Mouse (Mus musculus): ENCODE measurements around the gene Fras1. TPM values are rescaled to one million over a fixed set of nuclear protein-coding genes. Genes with fewer than 3 reads are reported as not detected.

The Fras1 gene
- polyA plus RNA-seq, 1 experiment from 2014 or later = 34.5 TPM

- H3K9ac ChIP-seq (ENCODE audit: low read length) = no peak overlapping the region
- 83% methylated on average over 7 of the region's 7 CpGs for WGBS
- H3K4me1 ChIP-seq (ENCODE audit: control insufficient read depth in 2 of 2, insufficient read depth in 2 of 2, low read length in 2 of 2) = no peaks in the 10 kb centered on the region
- peaks cover 36% of the 10 kb centered on the region for H3K36me3 ChIP-seq (ENCODE audit: control insufficient read depth, insufficient read depth, low read length)
- no peak overlapping the region for H3K4me3 ChIP-seq (ENCODE audit: control insufficient read depth in 1 of 2, insufficient read depth in 1 of 2, low read depth in 1 of 2, low read length in 2 of 2)
- H3K4me2 ChIP-seq (ENCODE audit: low read length) = no peak overlapping the region
- H3K9me3 ChIP-seq (ENCODE audit: control insufficient read depth, low read length) = no peaks in the 10 kb centered on the region
- H3K27me3 ChIP-seq (ENCODE audit: control insufficient read depth, insufficient read depth, low read length) = no peaks in the 10 kb centered on the region
- no peak for ATAC-seq (ENCODE audit: insufficient number of reproducible peaks, insufficient read depth, low FRiP score, low read depth)
- no peak overlapping the region for H3K27ac ChIP-seq (replicated peaks in 1 of 2; ENCODE audit: control insufficient read depth in 1 of 2, insufficient read depth in 1 of 2, low read depth in 2 of 2, low read length in 2 of 2)
Observed at GRCm38 (mm10) chr5:96757615-96758014, 383.9 kb downstream of the Fras1 start.

- no peak overlapping the region for H3K9ac ChIP-seq (ENCODE audit: low read length)
- no peak overlapping the region for H3K4me3 ChIP-seq (ENCODE audit: control insufficient read depth in 1 of 2, insufficient read depth in 1 of 2, low read depth in 1 of 2, low read length in 2 of 2)
- no peak for ATAC-seq (ENCODE audit: insufficient number of reproducible peaks, insufficient read depth, low FRiP score, low read depth)
- H3K27me3 ChIP-seq (ENCODE audit: control insufficient read depth, insufficient read depth, low read length) = no peaks in the 10 kb centered on the region
- no peak overlapping the region for H3K4me2 ChIP-seq (ENCODE audit: low read length)
- no peak overlapping the region for H3K27ac ChIP-seq (replicated peaks in 1 of 2; ENCODE audit: control insufficient read depth in 1 of 2, insufficient read depth in 1 of 2, low read depth in 2 of 2, low read length in 2 of 2)
- H3K36me3 ChIP-seq (ENCODE audit: control insufficient read depth, insufficient read depth, low read length) = peaks cover 30% of the 10 kb centered on the region
- no peaks in the 10 kb centered on the region for H3K4me1 ChIP-seq (ENCODE audit: control insufficient read depth in 2 of 2, insufficient read depth in 2 of 2, low read length in 2 of 2)
- 88% methylated on average over 1 of the region's 1 CpGs for WGBS
- H3K9me3 ChIP-seq (ENCODE audit: control insufficient read depth, low read length) = no peaks in the 10 kb centered on the region
Observed at GRCm38 (mm10) chr5:96762021-96762420, 388.3 kb downstream of the Fras1 start.

GRCm38 (mm10) chr5:96768846-96769471 is 395.2 kb downstream of the Fras1 start:
- Histone ChIP-seq H3K4me2 (ENCODE audit: low read length) (no peak overlapping the region), H3K27ac (replicated peaks in 1 of 2; ENCODE audit: control insufficient read depth in 1 of 2, insufficient read depth in 1 of 2, low read depth in 2 of 2, low read length in 2 of 2) (no peak overlapping the region), H3K4me1 (ENCODE audit: control insufficient read depth in 2 of 2, insufficient read depth in 2 of 2, low read length in 2 of 2) (no peaks in the 10 kb centered on the region), H3K36me3 (ENCODE audit: control insufficient read depth, insufficient read depth, low read length) (peaks cover 15% of the 10 kb centered on the region; the same call in 1 of the 2 replicates), H3K9ac (ENCODE audit: low read length) (no peak overlapping the region), H3K9me3 (ENCODE audit: control insufficient read depth, low read length) (no peaks in the 10 kb centered on the region), H3K27me3 (ENCODE audit: control insufficient read depth, insufficient read depth, low read length) (no peaks in the 10 kb centered on the region), H3K4me3 (ENCODE audit: control insufficient read depth in 1 of 2, insufficient read depth in 1 of 2, low read depth in 1 of 2, low read length in 2 of 2) (no peak overlapping the region)
- 67% methylated on average over 10 of the region's 10 CpGs for WGBS
- no peak for ATAC-seq (ENCODE audit: insufficient number of reproducible peaks, insufficient read depth, low FRiP score, low read depth)

- H3K27ac ChIP-seq (replicated peaks in 1 of 2; ENCODE audit: control insufficient read depth in 1 of 2, insufficient read depth in 1 of 2, low read depth in 2 of 2, low read length in 2 of 2) = no peak overlapping the region
- no peak overlapping the region for H3K4me3 ChIP-seq (ENCODE audit: control insufficient read depth in 1 of 2, insufficient read depth in 1 of 2, low read depth in 1 of 2, low read length in 2 of 2)
- ATAC-seq (ENCODE audit: insufficient number of reproducible peaks, insufficient read depth, low FRiP score, low read depth) = no peak
- H3K9ac ChIP-seq (ENCODE audit: low read length) = no peak overlapping the region
- no peaks in the 10 kb centered on the region for H3K9me3 ChIP-seq (ENCODE audit: control insufficient read depth, low read length)
- no peak overlapping the region for H3K4me2 ChIP-seq (ENCODE audit: low read length)
- WGBS = 79% methylated on average over 14 of the region's 14 CpGs
- peaks cover 23% of the 10 kb centered on the region for H3K36me3 ChIP-seq (ENCODE audit: control insufficient read depth, insufficient read depth, low read length)
- H3K4me1 ChIP-seq (ENCODE audit: control insufficient read depth in 2 of 2, insufficient read depth in 2 of 2, low read length in 2 of 2) = no peaks in the 10 kb centered on the region
- no peaks in the 10 kb centered on the region for H3K27me3 ChIP-seq (ENCODE audit: control insufficient read depth, insufficient read depth, low read length)
Observed at GRCm38 (mm10) chr5:96783506-96784288, 409.9 kb downstream of the Fras1 start.

- 87% methylated on average over 5 of the region's 5 CpGs for WGBS
- no peak overlapping the region for H3K27ac ChIP-seq (replicated peaks in 1 of 2; ENCODE audit: control insufficient read depth in 1 of 2, insufficient read depth in 1 of 2, low read depth in 2 of 2, low read length in 2 of 2)
- no peaks in the 10 kb centered on the region for H3K9me3 ChIP-seq (ENCODE audit: control insufficient read depth, low read length)
- peaks cover 18% of the 10 kb centered on the region for H3K36me3 ChIP-seq (ENCODE audit: control insufficient read depth, insufficient read depth, low read length)
- H3K4me1 ChIP-seq (ENCODE audit: control insufficient read depth in 2 of 2, insufficient read depth in 2 of 2, low read length in 2 of 2) = no peaks in the 10 kb centered on the region
- no peak overlapping the region for H3K9ac ChIP-seq (ENCODE audit: low read length)
- H3K27me3 ChIP-seq (ENCODE audit: control insufficient read depth, insufficient read depth, low read length) = no peaks in the 10 kb centered on the region
- no peak overlapping the region for H3K4me3 ChIP-seq (ENCODE audit: control insufficient read depth in 1 of 2, insufficient read depth in 1 of 2, low read depth in 1 of 2, low read length in 2 of 2)
- ATAC-seq (ENCODE audit: insufficient number of reproducible peaks, insufficient read depth, low FRiP score, low read depth) = no peak
- no peak overlapping the region for H3K4me2 ChIP-seq (ENCODE audit: low read length)
Observed at GRCm38 (mm10) chr5:96785096-96785495, 411.3 kb downstream of the Fras1 start.

- ATAC-seq (ENCODE audit: insufficient number of reproducible peaks, insufficient read depth, low FRiP score, low read depth) = no peak
Observed at GRCm38 (mm10) chr5:96792422-96792821, 418.7 kb downstream of the Fras1 start.

GRCm38 (mm10) chr5:96792936-96793718 is 419.4 kb downstream of the Fras1 start, which contains the start of gene Anxa3:
TSS of gene Anxa3 (plus strand) at chr5:96793339.
- H3K4me1 ChIP-seq (ENCODE audit: control insufficient read depth in 2 of 2, insufficient read depth in 2 of 2, low read length in 2 of 2) = peaks cover 2 to 6% of the 10 kb centered on the region in 2 experiments; a peak in 3 of 4 replicates
- H3K27ac ChIP-seq (replicated peaks in 1 of 2; ENCODE audit: control insufficient read depth in 1 of 2, insufficient read depth in 1 of 2, low read depth in 2 of 2, low read length in 2 of 2) = peak within 1 kb of the TSS in 1 of 2 experiments; percentile 38; a peak in 2 of 4 replicates
- no peaks in the 10 kb centered on the region for H3K9me3 ChIP-seq (ENCODE audit: control insufficient read depth, low read length)
- no peaks in the 10 kb centered on the region for H3K27me3 ChIP-seq (ENCODE audit: control insufficient read depth, insufficient read depth, low read length)
- H3K4me2 ChIP-seq (ENCODE audit: low read length) = peak within 1 kb of the TSS; percentile 93
- H3K36me3 ChIP-seq (ENCODE audit: control insufficient read depth, insufficient read depth, low read length) = no peaks in the 10 kb centered on the region
- ATAC-seq (ENCODE audit: insufficient number of reproducible peaks, insufficient read depth, low FRiP score, low read depth) = peak; percentile 72
- H3K4me3 ChIP-seq (ENCODE audit: control insufficient read depth in 1 of 2, insufficient read depth in 1 of 2, low read depth in 1 of 2, low read length in 2 of 2) = peak within 1 kb of the TSS; percentile 58 to 74
- 9% methylated on average over 26 of the region's 26 CpGs for WGBS
- H3K9ac ChIP-seq (ENCODE audit: low read length) = peak within 1 kb of the TSS; percentile 73

More at GRCm38 (mm10) chr5:96792422-96792821, 418.7 kb downstream of the Fras1 start:
- no peak overlapping the region; the same call in 1 of the 2 replicates for H3K9ac ChIP-seq (ENCODE audit: low read length)
- peak overlapping the region in 1 of 2 experiments; percentile 33; a peak in 1 of 4 replicates for H3K27ac ChIP-seq (replicated peaks in 1 of 2; ENCODE audit: control insufficient read depth in 1 of 2, insufficient read depth in 1 of 2, low read depth in 2 of 2, low read length in 2 of 2)
- H3K36me3 ChIP-seq (ENCODE audit: control insufficient read depth, insufficient read depth, low read length) = no peaks in the 10 kb centered on the region
- peak overlapping the region; percentile 93 for H3K4me2 ChIP-seq (ENCODE audit: low read length)
- H3K4me1 ChIP-seq (ENCODE audit: control insufficient read depth in 2 of 2, insufficient read depth in 2 of 2, low read length in 2 of 2) = peaks cover 2 to 6% of the 10 kb centered on the region in 2 experiments; a peak in 3 of 4 replicates
- no peaks in the 10 kb centered on the region for H3K9me3 ChIP-seq (ENCODE audit: control insufficient read depth, low read length)
- WGBS = 56% methylated on average over 9 of the region's 9 CpGs
- no peak overlapping the region for H3K4me3 ChIP-seq (ENCODE audit: control insufficient read depth in 1 of 2, insufficient read depth in 1 of 2, low read depth in 1 of 2, low read length in 2 of 2)
- no peaks in the 10 kb centered on the region for H3K27me3 ChIP-seq (ENCODE audit: control insufficient read depth, insufficient read depth, low read length)

Measured in heart, embryonic 14.5 days (tissue).